Mouse (Mus musculus) kidney, postnatal 36 days (tissue): ENCODE measurements around the gene Kcnab2.

Source experiments
- DNase-seq, 2 experiments: peaks; one replicate each; pipeline ENCODE4 v3.0.0; 2021 to 2022; ENCODE audit warnings: mixed read lengths in 2 of 2

Gene Kcnab2

DNA sequence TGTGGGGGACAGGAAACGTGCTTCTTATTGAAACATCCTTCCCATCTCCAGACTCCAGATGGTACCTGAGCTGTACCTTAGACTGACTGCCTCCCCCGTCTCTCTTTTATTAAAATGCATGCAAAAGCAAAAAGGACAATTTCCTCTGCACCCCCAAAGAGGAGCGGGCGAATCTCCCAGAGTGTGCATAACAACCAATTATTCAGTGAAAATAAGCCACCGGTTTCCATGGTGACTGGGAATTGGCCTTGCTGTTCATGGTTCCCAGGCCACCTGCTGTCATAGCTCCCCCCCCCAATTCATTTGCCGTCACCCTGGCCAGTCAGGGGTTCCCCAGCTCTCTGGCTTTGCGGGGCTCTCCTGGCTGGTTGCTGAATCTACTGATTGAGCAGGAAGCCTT, 112.4 kb downstream of the Kcnab2 start:
- no peak for DNase-seq

- no peak for DNase-seq
These were observed 115.5 kb downstream of the Kcnab2 start for GRCm38 (mm10) chr4:152362180-152362579.

DNA sequence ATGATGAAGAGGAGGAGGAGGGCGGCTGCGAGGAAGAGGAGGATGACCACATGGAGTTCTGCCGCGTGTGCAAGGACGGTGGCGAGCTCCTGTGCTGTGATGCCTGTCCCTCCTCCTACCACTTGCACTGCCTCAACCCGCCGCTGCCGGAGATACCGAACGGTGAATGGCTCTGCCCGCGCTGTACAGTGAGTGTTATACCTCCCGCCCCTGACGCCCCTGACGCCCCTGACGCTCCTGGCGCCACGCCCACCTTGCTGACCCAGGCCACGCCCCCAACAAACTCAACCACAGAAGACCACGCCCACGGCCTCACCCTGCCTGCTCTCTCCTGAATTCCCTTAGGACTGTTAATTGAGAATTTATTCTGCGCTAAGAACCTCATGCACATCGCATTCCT, 116.8 kb downstream of the Kcnab2 start:
- DNase-seq = peak in 1 of 2 experiments; percentile 51

DNA sequence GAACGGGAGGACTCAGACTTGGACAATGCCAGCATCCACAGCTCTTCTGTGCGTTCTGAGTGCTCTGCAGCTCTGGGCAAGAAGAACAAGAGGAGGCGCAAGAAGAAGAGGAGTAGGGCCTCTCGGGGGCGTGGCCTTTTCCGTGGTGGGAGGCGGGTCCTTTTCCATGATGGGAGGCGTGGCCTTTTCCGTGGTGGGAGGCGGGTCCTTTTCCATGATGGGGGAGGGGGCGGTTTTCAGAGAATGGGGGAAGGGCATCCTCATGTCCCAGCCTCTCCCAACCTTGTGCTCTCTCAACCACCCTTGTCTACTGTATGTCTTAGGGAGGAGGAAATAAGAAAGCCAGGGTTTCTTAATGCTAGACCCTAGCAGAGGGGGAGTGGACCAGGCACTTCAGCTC, 118.0 kb downstream of the Kcnab2 start:
- no peak for DNase-seq

DNA sequence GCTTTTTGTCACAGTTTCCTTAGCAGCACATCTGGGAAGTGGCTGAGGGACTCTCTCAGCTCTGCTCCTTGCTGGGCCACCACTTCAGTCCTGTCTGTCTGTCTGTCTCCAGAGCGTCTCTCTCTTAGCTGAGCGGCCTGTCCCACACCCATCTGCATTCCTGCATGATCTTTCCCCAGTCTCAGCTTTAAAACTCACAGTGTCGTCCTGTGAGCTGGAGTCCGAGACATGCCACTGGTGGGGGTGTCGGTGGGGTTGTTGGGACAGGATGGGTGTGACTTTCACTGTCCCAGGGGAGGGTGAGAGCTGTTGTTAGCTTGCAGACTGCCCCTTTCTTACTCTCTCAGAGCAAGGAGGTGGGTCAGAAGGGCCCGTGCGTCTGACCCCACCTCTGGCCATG, 122.0 kb downstream of the Kcnab2 start:
- DNase-seq = no peak

DNA sequence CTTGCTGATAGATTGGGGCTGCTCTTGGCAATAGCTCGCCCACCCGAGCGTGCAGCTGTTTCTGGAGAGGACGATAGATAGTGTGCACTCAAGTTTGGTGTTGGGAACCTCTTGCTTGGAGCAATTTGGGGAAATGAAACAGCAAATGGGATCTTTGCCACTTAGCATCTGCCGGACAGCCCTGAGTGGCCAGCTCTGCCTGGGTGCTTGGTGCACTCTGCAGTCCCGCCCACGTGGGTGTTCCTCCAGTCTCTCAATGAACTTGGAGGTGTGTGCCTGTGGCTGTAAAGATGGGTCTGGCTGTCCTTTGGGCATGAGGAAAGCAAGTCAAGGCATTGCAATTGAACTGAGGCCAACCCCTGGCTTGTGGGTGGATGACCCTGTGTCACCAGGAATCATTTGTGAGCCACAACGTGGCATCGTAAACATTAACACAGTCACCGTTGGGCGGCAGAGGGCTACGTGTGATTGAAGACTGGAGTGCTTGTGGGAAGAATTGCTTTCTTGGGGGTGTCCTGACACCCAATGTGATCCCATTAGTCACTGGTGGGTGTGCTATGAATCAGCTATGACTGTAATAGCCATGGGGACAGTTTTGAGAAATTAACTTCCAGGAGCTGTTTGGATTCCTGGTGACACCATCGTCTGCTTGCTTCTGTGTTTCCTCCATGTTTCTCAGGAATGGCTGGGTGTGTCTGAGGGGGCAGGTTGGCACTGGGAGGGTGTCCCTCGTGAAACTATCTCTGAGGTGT, 123.6 kb downstream of the Kcnab2 start:
- no peak for DNase-seq

- no peak for DNase-seq
These were observed 126.0 kb downstream of the Kcnab2 start for GRCm38 (mm10) chr4:152351422-152352305.

- DNase-seq = no peak
These were observed 126.8 kb downstream of the Kcnab2 start for GRCm38 (mm10) chr4:152350722-152351421.

DNA sequence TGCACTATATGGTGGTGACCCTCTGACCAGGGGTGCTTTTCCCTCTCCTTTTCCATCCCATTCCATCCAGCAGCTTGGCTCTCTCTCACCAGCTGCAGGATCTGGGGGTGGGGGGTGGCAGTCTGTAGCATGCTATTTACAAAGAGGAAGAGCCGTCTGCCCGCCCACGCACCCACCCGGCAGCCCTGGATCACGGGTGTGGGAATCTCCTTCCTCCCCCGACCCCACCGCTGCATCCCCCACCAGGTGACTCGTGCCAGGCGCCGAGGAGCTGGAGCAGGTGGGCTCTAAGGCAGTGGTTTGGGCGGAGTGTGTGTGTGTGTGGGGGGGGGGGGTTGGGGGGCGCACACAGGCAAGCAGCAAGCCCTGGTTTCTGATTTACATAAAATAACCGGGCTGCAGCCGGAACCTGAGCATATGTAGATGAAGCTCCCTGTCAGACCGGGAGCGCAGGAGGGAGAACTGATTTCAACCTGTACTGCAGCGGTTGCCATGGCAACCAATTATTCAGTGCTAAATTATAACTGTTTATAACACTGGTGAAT, 127.8 kb downstream of the Kcnab2 start:
- DNase-seq = no peak

DNA sequence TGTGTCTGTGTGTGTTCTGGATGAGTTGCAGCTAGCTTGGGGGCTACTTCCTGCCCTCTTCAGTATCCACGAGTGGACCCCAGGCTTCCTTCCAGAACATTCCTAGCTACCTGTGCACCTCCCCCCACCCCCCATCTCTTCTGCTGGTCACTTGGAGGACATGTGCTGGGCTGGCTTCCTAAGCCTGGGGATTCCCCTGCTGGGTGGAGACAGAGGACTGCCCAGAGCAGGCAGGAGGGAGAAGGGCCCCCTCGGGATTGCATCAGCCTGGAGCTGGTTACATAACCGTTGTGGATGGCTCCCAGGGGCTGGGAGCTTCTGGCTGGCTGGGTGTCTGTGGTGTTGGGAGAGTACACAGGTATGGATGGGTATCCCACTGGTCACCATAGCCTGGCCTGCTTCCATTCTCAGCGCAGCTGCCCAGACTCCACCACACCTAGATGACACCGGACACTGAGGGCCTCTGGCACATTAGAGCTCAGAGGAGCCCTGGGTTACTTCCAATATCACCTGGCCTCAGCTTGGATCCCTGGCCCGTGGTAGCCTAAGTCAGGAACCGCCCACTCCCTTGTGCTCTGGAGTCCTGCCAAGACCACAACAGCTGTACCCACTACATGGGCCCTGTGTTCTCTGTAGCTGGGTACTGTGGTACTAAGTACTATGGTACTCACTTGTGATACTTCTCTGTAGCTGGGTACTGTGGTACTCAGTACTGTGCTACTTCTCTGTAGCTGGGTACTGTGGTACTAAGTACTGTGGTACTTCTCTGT, 132.4 kb downstream of the Kcnab2 start:
- peak; percentile 31 to 35 for DNase-seq

DNA sequence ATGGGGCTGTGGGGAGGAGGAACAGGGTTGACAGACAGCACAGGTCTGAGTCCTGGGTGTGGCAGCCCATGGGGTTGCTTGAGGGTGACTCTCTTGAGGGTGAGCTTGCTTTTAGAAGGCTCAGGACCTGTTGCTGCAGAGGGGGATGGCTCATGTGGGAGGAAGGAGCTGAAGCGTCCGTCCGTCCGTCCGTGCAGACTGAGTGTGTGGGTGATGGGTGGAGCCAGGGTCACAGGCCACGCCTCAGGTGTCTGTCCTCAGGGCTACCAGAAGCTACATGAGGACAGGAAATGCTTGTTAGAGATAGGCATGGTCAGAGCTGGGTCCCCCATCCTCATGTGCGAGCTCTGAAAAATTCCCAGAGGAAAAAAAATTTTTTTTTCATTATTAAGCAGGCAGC, 133.0 kb downstream of the Kcnab2 start:
- no peak for DNase-seq

DNA sequence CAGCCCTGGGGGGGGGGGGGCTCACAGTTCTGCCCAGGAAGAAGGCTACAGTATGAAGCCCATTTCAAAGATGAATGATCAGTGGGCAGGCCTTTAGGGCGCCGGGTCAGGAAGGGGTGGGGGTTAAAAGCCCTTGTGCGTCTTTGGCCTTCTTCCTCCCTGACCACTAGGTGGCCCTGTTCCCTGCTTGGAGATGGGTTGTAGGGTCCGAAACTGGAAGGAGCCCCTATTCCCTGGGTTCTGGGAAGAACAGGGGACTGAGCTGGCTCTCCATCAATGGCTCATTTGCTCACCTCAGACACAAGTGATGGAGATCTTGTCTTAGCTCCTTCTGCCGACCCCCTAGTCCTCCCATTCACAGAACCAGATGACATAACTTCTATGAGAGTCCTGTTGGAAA, 134.4 kb downstream of the Kcnab2 start:
- peak in 1 of 2 experiments; percentile 54 for DNase-seq
